Mouse (Mus musculus): ENCODE measurements around the gene Tlx1. TPM values are rescaled to one million over a fixed set of nuclear protein-coding genes. Genes with fewer than 3 reads are reported as not detected.

Gene Tlx1
- total RNA-seq (2021), result not detected
- long read RNA-seq, experiment 1, result 0 reads
- long read RNA-seq, experiment 2, result 0 reads

DNA sequence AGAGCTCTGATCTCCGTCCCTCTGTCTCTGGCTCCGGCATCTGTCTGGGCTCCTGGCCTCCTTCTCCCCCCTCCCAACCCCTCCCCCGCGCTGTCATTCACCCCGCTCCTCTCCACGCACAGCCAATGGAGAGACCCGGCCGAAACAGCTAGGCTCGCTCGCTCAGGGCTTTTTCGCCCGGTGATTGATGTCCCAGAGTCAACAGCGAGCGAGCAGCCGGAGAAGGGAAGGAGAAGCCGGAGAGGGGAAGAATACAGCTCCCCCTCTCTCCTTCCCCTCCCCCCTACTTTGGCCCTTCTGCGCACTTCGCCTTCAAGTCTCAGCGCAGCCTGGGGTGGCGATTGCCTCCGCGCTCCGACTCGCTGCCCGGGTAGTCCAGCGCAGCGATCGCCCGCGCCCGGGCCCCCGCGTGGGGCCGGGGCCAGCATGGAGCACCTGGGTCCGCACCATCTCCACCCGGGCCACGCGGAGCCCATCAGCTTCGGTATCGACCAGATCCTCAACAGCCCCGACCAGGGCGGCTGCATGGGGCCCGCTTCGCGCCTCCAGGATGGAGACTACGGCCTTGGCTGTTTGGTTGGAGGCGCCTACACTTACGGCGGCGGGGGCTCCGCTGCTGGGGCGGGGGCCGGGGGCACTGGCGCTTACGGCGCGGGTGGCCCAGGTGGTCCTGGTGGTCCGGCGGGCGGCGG lies at the start of gene Tlx1:
Tlx1 (plus strand) TSS at position 191 of the 692 bp plus-strand sequence.
- DNase-seq, result no peak

DNA sequence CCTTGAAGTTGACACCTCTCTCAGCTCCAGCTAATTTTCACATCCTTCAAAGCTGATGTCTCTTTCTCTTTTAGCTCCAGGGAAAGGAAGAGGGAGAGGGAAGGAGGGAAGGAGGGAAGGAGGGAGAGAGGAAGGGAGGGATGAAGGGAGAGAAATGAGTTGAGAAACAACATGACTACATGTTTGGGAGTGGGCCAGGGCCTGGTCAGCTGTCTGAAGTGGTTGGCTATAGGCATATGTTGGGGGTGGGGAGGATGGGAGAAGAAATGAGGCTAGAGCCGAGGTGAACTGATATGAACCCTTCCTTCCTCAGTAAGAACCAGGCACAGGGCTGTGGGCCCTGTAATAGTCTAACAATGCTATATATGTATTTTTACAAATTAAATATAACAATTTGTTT lies 44.9 kb upstream of the Tlx1 start:
- no peak for DNase-seq

DNA sequence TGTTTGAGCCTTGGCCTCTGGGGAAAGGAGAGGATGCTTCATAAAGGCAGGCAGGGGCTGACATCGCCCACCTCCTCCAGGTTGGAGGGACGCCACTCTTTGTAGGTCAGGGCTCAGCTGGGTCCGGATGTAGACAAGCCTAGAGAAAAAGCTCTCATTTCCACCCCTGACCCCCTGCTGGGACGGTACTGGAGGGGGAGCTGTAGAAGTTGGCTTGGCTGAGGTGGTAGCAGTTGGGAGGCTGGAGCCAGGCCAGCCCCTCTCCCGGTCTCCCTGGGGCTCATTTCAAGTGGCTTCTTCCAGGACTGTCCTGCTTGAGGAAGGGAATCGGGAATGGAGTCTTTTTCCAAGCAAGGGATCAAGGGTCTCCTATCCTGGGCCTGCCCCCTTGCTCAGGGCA lies 43.8 kb upstream of the Tlx1 start:
- DNase-seq, result no peak

DNA sequence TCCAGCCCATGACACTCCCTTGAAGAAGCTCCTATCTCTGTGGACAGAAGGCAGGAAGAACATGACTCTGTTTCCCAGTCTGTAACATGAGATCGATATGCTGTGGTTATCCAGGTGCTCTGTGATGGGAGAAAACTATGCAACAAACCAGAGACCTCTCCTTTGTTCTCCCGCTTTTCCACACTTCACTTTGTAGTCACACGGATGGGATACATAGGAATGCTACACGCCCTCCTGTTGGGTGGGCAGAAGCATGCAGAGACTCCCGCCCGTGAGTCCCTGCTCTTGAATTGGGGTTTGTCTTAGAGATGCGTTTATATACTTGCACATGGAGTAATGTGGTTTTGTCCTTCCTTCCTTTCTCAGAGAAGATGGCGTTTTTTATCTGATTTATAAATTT lies 39.8 kb upstream of the Tlx1 start:
- DNase-seq, result no peak

DNA sequence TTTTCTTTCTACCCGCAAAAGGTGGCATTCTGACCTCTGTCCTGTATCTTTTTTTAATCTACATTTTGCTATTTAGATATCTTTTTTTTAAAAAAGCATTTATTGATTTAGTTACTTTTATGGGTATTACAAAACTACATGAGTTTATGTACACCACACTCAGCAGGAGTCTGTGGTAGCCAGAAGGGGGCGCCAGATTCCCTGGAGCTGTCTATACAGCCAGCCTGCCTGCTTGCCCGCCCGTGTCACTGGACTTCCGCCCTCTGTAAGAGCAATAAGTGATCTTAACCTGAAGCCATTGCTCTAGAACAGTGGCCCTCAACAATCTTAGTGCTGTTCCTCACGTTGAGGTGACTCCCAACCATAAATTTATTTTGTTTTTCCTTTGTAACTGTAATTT lies 38.0 kb upstream of the Tlx1 start:
- DNase-seq, result no peak

DNA sequence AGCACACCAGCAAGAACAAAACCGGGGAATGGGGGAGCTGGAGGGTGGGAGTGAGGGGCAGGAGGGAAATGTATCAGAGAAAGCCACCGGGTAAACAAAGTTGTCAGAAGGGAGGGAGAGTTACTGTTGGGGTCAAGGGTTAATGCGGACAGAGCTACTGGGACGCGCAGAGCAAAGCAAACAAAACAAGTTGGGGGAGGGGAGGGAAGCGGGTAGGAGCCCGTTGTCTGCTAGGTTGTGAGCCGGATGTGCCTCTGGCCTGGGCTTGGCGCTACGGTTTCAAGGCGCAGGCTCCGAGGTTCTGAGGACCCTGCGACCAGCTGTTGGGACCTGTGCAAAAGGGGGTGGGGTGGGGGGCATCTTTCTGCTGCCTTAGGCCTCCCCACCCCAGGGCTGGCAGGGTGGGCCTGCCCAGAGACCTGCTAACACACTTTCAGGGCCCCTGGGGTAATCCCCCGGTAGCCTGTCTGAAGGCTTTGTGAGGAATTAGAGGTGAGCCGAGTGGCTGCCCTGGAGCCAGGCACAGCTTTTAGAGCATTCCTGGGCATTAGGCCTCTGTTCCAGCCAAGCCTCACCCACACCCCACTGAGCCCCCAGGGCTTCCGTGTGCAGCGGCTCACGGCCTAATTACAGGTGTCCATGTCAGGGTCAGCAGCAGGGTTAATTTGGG lies 36.6 kb upstream of the Tlx1 start:
- DNase-seq, result no peak

DNA sequence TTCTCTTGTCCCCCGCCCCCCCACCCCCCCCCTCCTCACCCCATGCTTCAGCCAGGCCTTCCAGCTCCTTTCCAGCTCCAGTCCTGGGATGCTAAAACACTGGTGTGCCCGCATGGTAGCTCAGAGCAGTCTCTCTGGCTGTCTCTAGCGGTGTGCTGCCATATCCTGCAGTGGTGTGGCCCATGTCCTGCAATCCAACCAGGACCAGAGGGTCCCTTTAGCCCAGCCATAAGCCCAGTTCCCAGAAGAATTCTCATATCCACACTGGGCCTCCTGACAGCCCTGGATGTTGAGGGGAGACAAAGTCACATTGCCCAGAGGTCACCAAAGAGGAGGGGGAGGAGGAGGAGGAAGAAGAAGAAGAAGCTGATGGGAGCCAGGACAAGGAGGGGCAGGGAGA lies 35.7 kb upstream of the Tlx1 start:
- no peak for DNase-seq

DNA sequence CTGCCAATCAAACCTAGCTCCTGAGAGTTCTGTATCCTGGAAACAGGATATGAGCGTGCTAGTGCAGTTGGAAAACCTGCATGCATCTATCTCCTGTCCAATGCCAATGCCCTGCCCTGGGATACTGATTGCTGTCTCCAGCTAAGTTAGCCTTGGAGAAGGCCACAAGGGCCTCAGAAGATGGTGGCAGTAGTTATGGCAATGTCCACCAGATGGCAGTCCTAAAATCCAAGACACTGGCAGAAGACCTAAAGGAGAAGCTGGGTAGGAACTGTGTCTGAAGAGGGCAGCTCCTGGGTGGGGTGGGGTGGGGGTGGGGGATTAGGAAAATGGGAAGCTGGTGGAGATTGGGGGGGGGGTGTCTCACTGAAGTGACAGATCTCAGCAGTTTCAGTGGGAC lies 33.7 kb upstream of the Tlx1 start:
- no peak for DNase-seq

DNA sequence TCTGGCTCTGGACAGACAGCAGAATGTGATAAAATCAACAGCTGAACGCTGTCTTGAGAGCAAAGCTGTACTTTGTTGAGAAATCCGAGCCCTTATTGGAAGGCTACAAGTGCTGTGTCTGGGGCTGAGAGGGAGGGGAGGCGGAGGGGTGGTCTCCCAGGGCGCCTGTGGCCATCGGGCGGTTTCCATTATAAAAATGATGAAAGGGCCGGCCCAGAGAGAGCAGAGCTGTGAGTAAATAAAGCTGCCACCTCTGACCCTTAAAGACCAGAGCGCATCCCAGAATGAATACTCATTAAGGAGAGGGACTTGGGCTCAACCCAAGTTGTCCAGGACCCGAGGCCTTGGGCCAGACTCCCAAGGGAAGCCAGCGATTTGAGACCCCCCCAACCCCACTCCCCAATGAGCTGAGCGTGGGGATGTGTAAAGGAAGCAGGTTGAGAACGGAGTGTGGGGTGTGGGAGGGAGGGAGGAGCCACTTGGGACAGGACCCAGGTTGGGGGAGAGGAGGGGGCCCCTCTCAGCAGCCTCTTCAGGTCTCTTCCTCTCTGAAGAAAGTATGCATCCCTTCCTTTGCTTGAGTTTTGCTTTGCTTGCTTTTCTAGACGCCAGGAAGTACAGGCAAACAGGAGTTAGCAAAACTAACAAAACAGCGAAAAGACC lies 18.4 kb upstream of the Tlx1 start:
- no peak for DNase-seq

DNA sequence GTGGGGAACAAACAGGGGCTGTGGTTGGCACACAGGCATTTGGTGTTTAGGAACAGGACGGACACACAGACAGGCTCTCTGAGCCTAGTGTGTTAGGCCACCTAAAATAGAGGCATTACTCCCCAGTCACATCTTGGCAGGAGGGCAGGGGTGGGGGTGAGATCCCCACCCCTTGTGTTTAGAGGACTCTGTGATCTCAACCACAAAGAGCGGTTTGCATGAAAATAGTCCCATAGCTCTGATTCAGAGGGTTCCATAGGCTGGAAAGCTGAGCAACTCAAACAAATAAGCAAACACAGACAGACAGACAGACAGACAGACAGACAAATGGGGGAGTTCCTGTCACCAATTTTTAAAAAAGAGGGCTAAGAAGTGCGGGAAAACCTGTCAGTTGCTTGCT lies 7.9 kb upstream of the Tlx1 start:
- no peak for DNase-seq

DNA sequence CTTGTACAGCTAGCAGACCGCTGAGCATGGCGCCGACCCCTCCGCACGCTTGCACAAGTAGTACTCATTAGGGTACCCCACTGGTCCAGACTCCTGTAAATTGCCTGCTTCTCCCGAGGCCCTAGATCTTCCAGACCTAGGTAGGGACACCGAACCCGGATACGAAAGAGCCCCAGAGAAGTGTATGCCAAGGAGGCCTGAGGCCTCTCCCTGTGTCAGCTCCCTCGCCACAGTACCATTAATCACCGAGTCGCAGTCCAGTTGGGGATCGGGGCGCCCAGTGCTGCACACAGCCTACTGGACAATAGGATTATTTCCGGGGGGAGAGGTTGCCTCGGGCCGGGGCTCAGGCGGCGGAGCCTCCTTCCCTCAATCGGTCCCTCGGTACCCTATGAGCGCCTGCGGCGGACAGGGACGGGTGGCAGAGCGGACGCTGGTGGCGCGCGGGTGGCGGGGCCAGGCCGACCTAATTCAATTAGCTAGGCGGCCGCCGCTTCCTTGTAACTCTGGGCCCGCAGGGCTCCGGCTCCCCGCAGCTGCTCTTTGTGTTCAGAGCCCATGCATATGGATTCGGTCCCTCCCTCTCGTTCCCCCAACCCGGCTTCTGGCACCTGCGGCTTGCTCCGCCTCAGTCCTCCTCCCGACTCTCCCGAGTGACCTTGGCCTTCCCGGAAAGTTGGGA lies 7.1 kb upstream of the Tlx1 start:
- no peak for DNase-seq

DNA sequence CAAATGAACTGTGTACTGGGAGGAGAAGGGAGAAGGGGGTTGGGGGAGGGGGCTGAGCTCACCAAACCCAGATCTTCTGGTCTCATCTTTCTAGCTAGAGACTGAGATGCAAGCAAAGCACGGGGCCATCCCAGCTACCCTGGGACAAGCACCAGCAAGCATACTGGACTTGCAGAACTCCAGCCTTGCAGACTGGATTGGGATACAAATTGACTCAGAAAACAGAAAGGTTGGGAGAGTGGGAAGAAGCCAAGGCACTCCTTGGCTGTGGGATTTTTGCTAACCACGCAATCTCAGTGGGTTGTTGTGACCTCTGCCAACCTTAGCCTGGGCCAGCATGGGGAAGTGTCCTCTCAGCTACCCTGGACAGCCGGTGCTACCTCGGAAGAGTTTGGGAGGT lies 3.4 kb upstream of the Tlx1 start:
- DNase-seq, result no peak

DNA sequence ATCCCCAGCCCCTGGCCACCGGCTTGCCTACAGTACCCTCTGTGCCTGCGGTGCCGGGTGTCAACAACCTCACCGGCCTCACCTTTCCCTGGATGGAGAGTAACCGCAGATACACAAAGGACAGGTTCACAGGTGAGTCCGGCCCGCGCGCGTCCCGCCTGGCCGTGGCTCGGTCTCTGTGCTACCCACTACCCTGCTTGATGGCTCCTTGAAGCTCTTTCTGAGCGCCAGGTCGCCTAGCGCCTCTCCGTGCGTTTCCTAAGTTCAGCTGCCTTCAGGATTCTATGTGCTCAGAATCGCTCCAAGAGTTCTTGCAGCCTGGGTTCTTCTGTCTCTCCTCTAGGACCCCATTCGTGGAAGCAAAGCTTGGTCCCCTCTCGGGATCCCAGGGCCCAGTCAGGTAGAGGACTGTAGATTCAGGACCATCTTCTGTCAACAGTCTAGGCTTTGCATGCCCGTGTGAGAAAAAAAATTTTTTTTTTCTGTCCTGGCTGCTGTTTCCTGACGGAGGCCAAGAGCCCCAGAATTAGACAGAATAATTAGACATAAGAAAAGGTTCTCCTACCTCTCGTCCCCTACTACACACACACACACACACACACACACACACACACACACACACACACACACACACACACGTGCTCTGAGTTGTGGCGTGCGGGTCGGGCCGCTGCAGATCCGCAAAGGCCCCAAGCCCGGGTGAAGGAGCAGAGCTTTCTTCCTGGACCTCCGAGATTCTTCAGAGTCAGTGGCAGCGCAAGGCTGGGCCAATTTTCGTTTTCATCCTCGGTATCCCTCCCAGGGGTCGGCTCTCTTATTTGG lies 1.1 kb downstream of the Tlx1 start:
- no peak for DNase-seq

DNA sequence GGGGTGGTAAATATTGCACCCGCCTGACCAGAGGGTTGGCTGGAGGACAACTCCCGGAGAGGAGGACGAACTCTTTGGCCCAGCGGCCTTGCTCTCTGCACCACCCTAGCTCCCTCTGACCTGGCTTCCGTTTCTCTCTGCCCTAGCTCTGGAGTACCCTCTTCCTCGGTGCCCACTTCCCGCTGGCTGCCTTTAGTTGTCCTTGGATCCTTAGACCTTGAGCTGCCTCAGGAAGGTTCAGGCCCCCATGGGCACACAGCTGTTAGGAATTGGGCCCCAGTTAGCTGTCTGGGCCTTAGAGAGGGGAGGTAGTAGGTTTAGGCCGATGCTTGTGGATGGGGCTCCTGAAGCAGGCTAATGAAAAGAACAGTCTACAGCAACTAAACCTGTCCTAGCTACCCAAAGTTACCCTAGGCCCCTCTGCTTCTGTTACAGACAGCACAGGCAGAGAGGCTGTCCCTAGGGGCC lies 1.7 kb downstream of the Tlx1 start:
- no peak for DNase-seq

DNA sequence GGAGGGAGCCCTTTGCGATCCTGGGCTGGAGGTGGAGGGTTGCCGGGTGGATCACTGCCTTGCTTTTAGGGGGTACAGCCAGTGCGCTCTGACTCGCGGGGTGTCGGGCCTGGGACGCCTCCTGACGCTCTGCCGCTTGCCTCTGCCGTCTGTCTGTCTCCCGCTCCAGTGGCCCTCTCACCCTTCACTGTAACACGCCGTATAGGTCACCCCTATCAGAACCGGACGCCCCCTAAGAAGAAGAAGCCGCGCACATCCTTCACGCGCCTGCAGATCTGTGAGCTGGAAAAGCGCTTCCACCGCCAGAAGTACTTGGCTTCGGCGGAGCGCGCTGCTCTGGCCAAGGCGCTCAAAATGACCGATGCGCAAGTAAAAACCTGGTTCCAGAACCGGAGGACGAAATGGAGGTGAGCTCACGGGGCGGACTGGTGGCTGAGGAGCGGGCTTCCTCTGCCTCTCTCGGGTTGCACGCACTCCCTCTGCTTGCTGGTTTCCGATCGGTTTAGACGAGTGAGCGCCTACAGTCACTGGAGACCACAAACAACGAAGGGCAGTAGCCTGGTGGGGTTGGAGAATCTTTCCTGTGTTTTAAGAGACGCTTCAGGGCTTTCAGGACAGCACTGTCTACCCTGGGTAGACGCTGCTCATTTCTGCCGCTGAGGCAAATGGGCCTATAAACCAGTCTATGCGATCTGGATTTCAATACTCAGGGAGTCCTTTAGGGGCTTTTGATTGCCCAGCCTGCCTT lies 3.0 kb downstream of the Tlx1 start:
- no peak for DNase-seq

DNA sequence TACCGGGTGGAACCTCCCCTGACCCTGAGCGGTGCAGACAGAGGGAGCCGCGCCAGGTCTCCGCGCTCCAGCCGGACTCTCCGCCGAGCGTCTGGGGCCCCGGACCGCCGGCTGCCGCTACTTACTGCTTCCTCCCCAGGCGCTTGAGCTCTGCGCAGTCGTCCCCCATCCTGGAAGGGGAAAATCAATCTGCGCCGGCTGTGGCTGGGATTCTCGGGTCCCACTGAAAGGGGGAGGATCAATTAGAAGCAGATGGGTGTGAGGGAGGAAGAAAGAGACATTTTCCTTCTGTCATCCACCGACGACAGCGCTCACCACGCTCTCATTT lies 3.5 kb downstream of the Tlx1 start:
- no peak for DNase-seq

DNA sequence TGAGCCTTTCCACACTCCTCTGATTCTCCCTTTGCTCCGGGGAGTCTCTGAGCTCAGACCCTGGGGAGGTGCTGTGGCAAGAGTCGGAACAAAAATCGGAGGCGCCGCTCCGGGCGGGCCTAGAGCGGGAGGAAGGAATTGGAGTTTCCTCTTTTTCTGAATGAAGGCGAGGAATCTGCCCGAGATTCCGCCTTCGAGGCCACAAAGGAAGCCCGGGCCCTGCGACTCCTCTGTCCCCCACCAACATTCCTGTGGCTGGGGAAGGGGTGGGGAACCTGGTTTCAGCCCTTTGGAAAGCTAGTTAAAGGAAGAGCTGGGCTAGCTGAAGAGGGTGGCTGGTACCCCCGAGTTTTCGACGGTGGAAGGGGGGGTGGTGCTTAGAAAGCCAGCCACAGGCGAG lies 4.0 kb downstream of the Tlx1 start:
- no peak for DNase-seq

DNA sequence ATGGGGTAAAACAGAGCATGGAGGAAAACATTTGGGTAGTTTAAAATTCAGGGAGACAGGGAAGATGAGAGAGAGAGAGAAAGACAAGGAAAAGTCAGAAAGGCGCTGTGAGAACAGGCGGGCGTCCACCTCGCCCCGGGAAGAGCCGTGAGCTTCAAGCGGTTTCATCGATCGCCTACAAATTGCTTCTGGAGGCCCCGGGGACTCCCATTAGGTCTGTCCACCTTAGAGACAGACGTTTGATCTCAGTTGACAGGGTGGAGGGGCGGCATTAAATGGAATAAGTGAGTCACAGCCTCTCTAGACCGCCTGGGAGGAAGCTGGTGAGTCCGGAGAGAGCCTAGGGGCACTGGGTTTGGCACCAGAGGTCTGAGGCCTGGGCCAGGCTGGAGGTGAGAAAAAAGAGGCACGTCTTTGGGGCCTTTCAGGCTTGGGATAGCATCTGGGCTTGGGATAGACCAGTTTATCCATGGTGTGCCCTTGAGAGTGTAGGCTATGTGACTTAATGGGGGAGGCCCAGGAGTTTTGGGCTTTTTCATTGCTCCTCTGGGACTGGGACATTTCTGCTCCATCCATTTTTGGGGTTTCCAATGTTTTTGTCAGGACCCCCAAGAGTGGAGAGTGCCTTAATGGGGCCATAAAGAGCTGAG lies 4.8 kb downstream of the Tlx1 start:
- DNase-seq, result no peak

DNA sequence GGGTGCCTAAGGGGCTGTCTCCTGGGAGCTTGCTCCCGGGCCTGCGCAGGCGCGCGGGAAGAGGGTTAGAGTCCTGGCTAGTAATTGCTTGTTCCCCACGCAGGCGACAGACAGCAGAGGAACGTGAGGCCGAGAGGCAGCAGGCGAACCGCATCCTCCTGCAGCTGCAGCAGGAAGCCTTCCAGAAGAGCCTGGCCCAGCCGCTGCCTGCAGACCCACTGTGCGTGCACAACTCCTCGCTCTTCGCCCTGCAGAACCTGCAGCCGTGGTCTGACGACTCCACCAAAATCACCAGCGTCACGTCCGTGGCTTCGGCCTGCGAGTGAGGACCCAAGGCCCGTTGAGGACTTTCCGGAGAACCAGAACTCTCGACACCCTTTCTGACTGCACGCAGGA lies 5.3 kb downstream of the Tlx1 start:
- no peak for DNase-seq

DNA sequence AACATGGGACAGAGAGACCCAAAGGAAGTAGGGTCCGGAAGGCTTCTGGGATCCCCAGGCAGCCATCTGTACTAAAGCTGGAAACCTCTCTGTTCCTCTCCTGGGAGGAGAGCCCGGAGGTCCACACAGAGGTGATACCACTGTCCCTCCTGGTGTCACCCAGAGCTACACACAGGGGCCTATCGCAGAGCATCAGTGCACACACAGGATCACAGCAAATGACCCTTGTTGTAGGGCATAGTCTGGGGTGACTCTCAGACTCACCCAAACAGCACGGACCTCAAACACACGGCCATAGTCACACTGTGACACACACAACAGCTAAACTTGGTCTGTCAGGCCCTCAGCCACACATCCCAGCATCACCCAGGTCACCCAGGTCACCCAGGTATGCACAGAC lies 5.9 kb downstream of the Tlx1 start:
- no peak for DNase-seq

DNA sequence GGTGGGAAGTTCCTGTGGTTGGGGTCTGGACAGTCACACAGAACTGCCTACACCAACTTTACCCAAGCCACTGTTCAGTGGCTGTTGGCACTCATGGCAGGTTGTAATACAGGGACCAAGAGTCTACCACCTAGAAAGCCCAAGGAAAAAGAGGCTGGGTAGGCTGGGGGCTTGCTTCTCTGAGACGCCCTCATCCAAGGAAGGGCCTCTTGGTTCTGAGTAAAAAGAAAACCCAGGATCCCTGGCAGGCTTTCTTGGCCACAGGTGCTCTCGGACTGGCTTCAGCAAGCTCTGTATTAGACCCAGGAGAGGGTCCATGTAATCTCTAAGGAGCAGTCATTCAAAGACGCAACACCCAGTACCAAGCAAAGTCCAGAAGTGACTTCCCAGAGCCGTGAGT lies 7.7 kb downstream of the Tlx1 start:
- DNase-seq, result no peak
